Mouse (Mus musculus): ENCODE results near the gene Olfr70. TPM values are rescaled to one million over a fixed set of nuclear protein-coding genes. Genes with fewer than 3 reads are reported as not detected.

Olfr70 gene
- polyA plus RNA-seq (2014; fragmentation: Nextera tagmentation; extraction: Ambion mirVana), result not detected in 2 replicates

DNA sequence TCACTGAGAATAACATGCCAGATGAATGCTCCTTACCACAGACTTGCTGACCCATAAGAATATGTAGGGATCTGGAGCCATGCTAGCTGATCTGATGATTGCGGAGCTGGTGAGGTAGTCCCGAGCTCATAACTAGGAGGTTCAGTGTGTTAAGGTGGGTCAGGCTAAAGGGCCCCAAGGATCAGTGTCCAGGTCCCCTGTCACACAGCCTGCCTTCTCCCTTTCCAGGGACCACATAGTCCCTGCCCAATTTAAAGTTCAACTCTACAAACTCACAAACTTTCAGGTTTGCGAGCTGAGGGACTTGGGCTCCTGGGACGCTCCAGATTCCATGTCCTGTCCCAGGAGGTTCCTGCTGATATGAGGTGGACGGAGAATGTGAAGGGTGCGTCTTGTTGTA lies at the start of gene Olfr70:
TSS of gene Olfr70 (minus strand) at position 101 of the 400 bp plus-strand sequence.
- no peak for DNase-seq (ENCODE audit: low spot score)
- WGBS, result 92% methylated on average over 6 of the region's 6 CpGs
- no peak for ATAC-seq

DNA sequence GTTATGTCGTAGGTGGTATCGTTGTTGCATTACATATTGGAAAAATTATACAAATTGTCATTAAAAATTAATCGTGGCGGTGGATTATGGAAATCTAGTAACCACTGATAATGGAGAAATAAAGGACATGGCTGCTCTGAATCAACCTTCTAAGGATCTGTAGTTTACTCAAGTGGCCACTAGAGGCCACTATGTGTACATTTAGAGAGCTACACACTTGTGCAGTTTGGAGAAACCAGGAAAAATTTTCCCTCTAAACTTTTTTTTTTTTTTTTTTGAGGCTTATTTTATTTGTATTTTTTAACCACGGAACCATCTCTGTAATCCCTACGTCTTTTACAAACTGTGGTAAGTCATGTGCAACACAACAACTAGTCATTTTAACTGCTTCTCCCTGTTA lies 44.6 kb upstream of the Olfr70 start:
- peak; percentile 82 for DNase-seq (ENCODE audit: low spot score)
- Histone ChIP-seq H3K9me3 (replicated peaks; ENCODE audit: control insufficient read depth, low read length) (no peaks in the 10 kb centered on the region), H3K27ac (ENCODE audit: low read depth, low read length) (no peak overlapping the region), H3K27me3 (replicated peaks; ENCODE audit: control insufficient read depth, insufficient read depth, low read length) (no peaks in the 10 kb centered on the region), H3K36me3 (ENCODE audit: control insufficient read depth, insufficient read depth, low read length) (no peaks in the 10 kb centered on the region), H3K4me1 (ENCODE audit: control insufficient read depth, insufficient read depth, low read length) (no peaks in the 10 kb centered on the region), H3K4me3 (ENCODE audit: low read depth, low read length) (no peak overlapping the region), H3K9ac (ENCODE audit: low read length) (no peak overlapping the region), H3K4me2 (ENCODE audit: low read length) (no peak overlapping the region)
- WGBS, result 15% methylated on average over 6 of the region's 6 CpGs
- peak; percentile 48; the same call in 1 of the 2 replicates for ATAC-seq

More for the DNA sequence above, at the start of gene Olfr70:
- Histone ChIP-seq H3K9ac (ENCODE audit: low read length) (no peak within 1 kb of the TSS), H3K9me3 (replicated peaks; ENCODE audit: control insufficient read depth, low read length) (no peaks in the 10 kb centered on the region), H3K27ac (ENCODE audit: low read depth, low read length) (no peak within 1 kb of the TSS), H3K36me3 (ENCODE audit: control insufficient read depth, insufficient read depth, low read length) (no peaks in the 10 kb centered on the region), H3K4me3 (ENCODE audit: low read depth, low read length) (no peak within 1 kb of the TSS), H3K4me1 (ENCODE audit: control insufficient read depth, insufficient read depth, low read length) (no peaks in the 10 kb centered on the region), H3K4me2 (ENCODE audit: low read length) (no peak within 1 kb of the TSS), H3K27me3 (replicated peaks; ENCODE audit: control insufficient read depth, insufficient read depth, low read length) (no peaks in the 10 kb centered on the region)

DNA sequence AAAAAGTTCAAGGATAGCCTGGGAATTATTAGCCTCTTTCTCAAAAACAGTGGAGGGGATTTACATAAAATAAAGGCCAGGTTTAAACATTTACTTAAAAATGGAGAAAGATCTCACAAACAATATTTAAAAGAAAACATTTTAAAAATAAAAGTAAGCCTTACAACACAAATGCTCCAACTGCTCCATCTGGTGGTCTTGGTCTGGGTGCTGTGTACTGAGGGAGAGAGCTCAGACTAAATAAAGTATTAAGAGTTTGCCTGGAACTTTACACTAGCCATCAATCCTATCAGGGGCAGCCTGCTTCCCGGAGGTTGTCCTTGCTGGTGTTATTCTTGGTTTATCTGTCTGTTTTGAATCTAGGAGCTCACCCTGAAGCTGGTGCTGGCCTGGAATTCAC lies 42.5 kb upstream of the Olfr70 start:
- Histone ChIP-seq H3K9me3 (replicated peaks; ENCODE audit: control insufficient read depth, low read length) (no peaks in the 10 kb centered on the region), H3K4me2 (ENCODE audit: low read length) (no peak overlapping the region), H3K4me1 (ENCODE audit: control insufficient read depth, insufficient read depth, low read length) (no peaks in the 10 kb centered on the region)

DNA sequence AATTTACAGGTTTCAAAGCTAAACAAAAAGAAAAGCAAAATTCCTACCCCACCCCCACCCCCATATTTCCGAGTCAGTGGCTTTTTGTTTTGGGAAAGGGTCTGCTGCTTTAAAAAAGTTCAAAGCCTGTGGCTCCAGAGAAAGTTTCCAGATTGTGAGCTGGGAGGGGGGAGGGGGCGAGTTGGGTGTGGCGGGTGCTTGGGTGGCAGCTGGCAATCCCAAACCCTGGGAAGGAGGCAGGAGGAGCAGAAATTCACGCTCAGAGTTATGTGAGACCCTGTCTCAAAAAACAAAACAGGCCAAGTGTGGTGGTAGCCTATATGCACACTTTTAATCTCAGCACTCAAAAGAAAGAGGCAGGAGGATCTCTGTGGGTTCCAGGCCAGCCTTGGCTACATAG lies 42.0 kb upstream of the Olfr70 start:
- no peak for ATAC-seq
- Histone ChIP-seq H3K4me2 (ENCODE audit: low read length) (no peak overlapping the region), H3K9ac (ENCODE audit: low read length) (no peak overlapping the region), H3K36me3 (ENCODE audit: control insufficient read depth, insufficient read depth, low read length) (no peaks in the 10 kb centered on the region), H3K27me3 (replicated peaks; ENCODE audit: control insufficient read depth, insufficient read depth, low read length) (no peaks in the 10 kb centered on the region), H3K9me3 (replicated peaks; ENCODE audit: control insufficient read depth, low read length) (no peaks in the 10 kb centered on the region), H3K27ac (ENCODE audit: low read depth, low read length) (no peak overlapping the region), H3K4me3 (ENCODE audit: low read depth, low read length) (no peak overlapping the region), H3K4me1 (ENCODE audit: control insufficient read depth, insufficient read depth, low read length) (no peaks in the 10 kb centered on the region)
- WGBS, result 28% methylated on average over 4 of the region's 4 CpGs
- DNase-seq (ENCODE audit: low spot score), result no peak

More for the DNA sequence above, 42.5 kb upstream of the Olfr70 start:
- H3K27me3 ChIP-seq (replicated peaks; ENCODE audit: control insufficient read depth, insufficient read depth, low read length), result no peaks in the 10 kb centered on the region
- WGBS, result 88% methylated on average over 1 of the region's 1 CpGs
- ATAC-seq (no peak), DNase-seq (ENCODE audit: low spot score) (no peak)
- no peak overlapping the region for H3K9ac ChIP-seq (ENCODE audit: low read length)
- H3K27ac ChIP-seq (ENCODE audit: low read depth, low read length), result no peak overlapping the region
- H3K36me3 ChIP-seq (ENCODE audit: control insufficient read depth, insufficient read depth, low read length), result no peaks in the 10 kb centered on the region
- no peak overlapping the region for H3K4me3 ChIP-seq (ENCODE audit: low read depth, low read length)

DNA sequence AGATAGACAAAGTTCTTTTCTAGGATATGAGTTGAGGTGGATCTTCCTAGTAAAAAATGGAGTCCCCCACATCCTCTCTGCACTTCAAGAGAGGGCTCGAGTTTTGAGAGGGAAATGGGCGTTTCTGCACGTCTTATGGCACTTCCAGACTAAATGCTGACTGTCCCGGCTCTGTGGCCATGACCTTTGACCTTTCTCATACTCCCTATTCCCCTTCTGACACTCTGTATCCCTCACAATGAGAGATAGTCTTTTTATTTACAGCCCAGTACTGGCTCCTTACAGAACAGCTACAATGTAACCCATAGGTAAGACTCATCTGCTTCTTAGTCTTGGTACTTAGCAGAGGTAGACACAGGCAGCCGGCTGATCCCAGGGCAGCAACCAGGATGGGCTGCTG lies 40.9 kb upstream of the Olfr70 start:
- no peak overlapping the region for H3K27ac ChIP-seq (ENCODE audit: low read depth, low read length)
- H3K36me3 ChIP-seq (ENCODE audit: control insufficient read depth, insufficient read depth, low read length), result no peaks in the 10 kb centered on the region
- ATAC-seq, result no peak
- H3K4me2 ChIP-seq (ENCODE audit: low read length), result no peak overlapping the region
- H3K4me3 ChIP-seq (ENCODE audit: low read depth, low read length), result no peak overlapping the region
- no peak overlapping the region for H3K9ac ChIP-seq (ENCODE audit: low read length)
- no peaks in the 10 kb centered on the region for H3K27me3 ChIP-seq (replicated peaks; ENCODE audit: control insufficient read depth, insufficient read depth, low read length)
- no peaks in the 10 kb centered on the region for H3K4me1 ChIP-seq (ENCODE audit: control insufficient read depth, insufficient read depth, low read length)
- 75% methylated on average over 5 of the region's 5 CpGs for WGBS
- DNase-seq (ENCODE audit: low spot score), result no peak
- no peaks in the 10 kb centered on the region for H3K9me3 ChIP-seq (replicated peaks; ENCODE audit: control insufficient read depth, low read length)

GRCm38 (mm10) chr4:43738989-43739674 lies 38.5 kb upstream of the Olfr70 start:
- 77% methylated on average over 8 of the region's 8 CpGs for WGBS
- H3K4me1 ChIP-seq (ENCODE audit: control insufficient read depth, insufficient read depth, low read length), result no peaks in the 10 kb centered on the region
- no peaks in the 10 kb centered on the region for H3K36me3 ChIP-seq (ENCODE audit: control insufficient read depth, insufficient read depth, low read length)
- no peak overlapping the region for H3K9ac ChIP-seq (ENCODE audit: low read length)
- H3K9me3 ChIP-seq (replicated peaks; ENCODE audit: control insufficient read depth, low read length), result no peaks in the 10 kb centered on the region
- DNase-seq (ENCODE audit: low spot score), result no peak
- H3K4me2 ChIP-seq (ENCODE audit: low read length), result no peak overlapping the region
- no peak for ATAC-seq
- H3K27ac ChIP-seq (ENCODE audit: low read depth, low read length), result no peak overlapping the region
- no peak overlapping the region for H3K4me3 ChIP-seq (ENCODE audit: low read depth, low read length)
- no peaks in the 10 kb centered on the region for H3K27me3 ChIP-seq (replicated peaks; ENCODE audit: control insufficient read depth, insufficient read depth, low read length)

GRCm38 (mm10) chr4:43737144-43737543 lies 36.5 kb upstream of the Olfr70 start:
- WGBS, result 62% methylated on average over 6 of the region's 6 CpGs
- DNase-seq (ENCODE audit: low spot score) (no peak), ATAC-seq (no peak)
- Histone ChIP-seq H3K9ac (ENCODE audit: low read length) (no peak overlapping the region), H3K9me3 (replicated peaks; ENCODE audit: control insufficient read depth, low read length) (no peaks in the 10 kb centered on the region), H3K4me2 (ENCODE audit: low read length) (no peak overlapping the region), H3K36me3 (ENCODE audit: control insufficient read depth, insufficient read depth, low read length) (no peaks in the 10 kb centered on the region), H3K27ac (ENCODE audit: low read depth, low read length) (no peak overlapping the region), H3K4me3 (ENCODE audit: low read depth, low read length) (no peak overlapping the region), H3K4me1 (ENCODE audit: control insufficient read depth, insufficient read depth, low read length) (no peaks in the 10 kb centered on the region), H3K27me3 (replicated peaks; ENCODE audit: control insufficient read depth, insufficient read depth, low read length) (no peaks in the 10 kb centered on the region)

- DNase-seq (ENCODE audit: low spot score) (no peak), ATAC-seq (no peak)
- H3K27me3 ChIP-seq (replicated peaks; ENCODE audit: control insufficient read depth, insufficient read depth, low read length), result no peaks in the 10 kb centered on the region
- no peak overlapping the region for H3K4me3 ChIP-seq (ENCODE audit: low read depth, low read length)
- WGBS, result 87% methylated on average over 5 of the region's 5 CpGs
- no peaks in the 10 kb centered on the region for H3K36me3 ChIP-seq (ENCODE audit: control insufficient read depth, insufficient read depth, low read length)
- no peak overlapping the region for H3K9ac ChIP-seq (ENCODE audit: low read length)
- no peaks in the 10 kb centered on the region for H3K4me1 ChIP-seq (ENCODE audit: control insufficient read depth, insufficient read depth, low read length)
- H3K4me2 ChIP-seq (ENCODE audit: low read length), result no peak overlapping the region
- no peaks in the 10 kb centered on the region for H3K9me3 ChIP-seq (replicated peaks; ENCODE audit: control insufficient read depth, low read length)
- H3K27ac ChIP-seq (ENCODE audit: low read depth, low read length), result no peak overlapping the region
Observed at GRCm38 (mm10) chr4:43733186-43733585, 32.6 kb upstream of the Olfr70 start.

DNA sequence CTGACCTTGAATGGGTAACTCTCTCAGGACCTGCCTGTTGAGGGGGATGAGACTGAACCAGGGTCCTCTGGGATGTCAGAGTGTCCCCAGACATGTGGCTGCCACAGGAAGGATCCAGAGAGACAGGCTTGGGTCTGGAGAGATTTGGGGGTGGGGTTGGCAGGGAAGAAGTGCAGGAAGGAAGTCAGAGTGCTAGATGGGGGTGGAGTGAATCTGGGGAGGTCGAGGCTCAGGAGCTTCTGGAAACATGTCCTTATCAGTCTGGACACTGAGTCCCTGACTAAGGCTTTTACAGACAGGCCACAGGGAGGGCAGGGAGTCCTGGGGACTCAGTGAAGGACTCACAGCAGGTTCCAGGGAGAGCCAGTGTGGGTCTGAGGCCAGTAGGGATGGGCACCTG lies 31.6 kb upstream of the Olfr70 start:
- no peak overlapping the region for H3K27ac ChIP-seq (ENCODE audit: low read depth, low read length)
- no peak overlapping the region for H3K4me3 ChIP-seq (ENCODE audit: low read depth, low read length)
- H3K9ac ChIP-seq (ENCODE audit: low read length), result no peak overlapping the region
- H3K27me3 ChIP-seq (replicated peaks; ENCODE audit: control insufficient read depth, insufficient read depth, low read length), result no peaks in the 10 kb centered on the region
- H3K36me3 ChIP-seq (ENCODE audit: control insufficient read depth, insufficient read depth, low read length), result no peaks in the 10 kb centered on the region
- 24% methylated on average over 1 of the region's 1 CpGs for WGBS
- H3K9me3 ChIP-seq (replicated peaks; ENCODE audit: control insufficient read depth, low read length), result no peaks in the 10 kb centered on the region
- DNase-seq (ENCODE audit: low spot score) (no peak), ATAC-seq (no peak)
- H3K4me2 ChIP-seq (ENCODE audit: low read length), result no peak overlapping the region
- no peaks in the 10 kb centered on the region for H3K4me1 ChIP-seq (ENCODE audit: control insufficient read depth, insufficient read depth, low read length)
